Mouse (Mus musculus) heart, adult 2 months (tissue): ENCODE measurements around the gene Usp4.

Source experiments
- CTCF ChIP-seq: fragments of 200-600 bp; IDR thresholded peaks from 2 replicates; pipeline ENCODE4 v1.8.1; 2022; ENCODE audit warnings: antibody characterized with exemption, mild to moderate bottlenecking, moderate library complexity
- EP300 ChIP-seq: fragments of 200-500 bp; IDR thresholded peaks from 2 replicates; pipeline ENCODE4 v1.6.1; 2011; ENCODE audit warnings: low read depth, low read length, control low read depth; ENCODE audit not compliant: insufficient read depth
- POLR2A ChIP-seq: fragments of 200-500 bp; IDR thresholded peaks from 2 replicates; pipeline ENCODE4 v1.6.1; 2011; ENCODE audit warnings: mild to moderate bottlenecking, low read depth, low read length, control low read depth; ENCODE audit not compliant: insufficient read depth

DNA sequence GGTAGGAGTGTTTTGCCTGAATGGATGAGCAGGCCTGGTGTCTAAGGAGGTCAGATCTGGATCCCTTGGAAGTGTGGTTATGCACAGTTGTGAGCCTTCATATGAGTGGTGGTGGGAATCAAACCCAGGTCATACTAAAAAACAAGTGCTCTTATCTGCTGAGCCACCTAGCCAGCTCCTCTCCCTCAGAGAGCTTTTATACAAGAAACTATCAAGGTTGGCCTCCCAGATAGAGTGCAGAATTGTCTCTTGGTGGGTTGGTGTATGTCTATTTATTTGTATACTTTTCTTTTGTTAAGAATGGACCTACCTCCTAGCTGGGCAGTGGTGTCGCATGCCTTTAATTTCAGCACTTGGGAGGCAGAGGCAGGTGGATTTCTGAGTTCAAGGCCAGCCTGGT lies 3.8 kb upstream of the Usp4 start:
- TF ChIP-seq POLR2A (no peak), CTCF (no peak), EP300 (no peak)
